Mouse (Mus musculus) ES-Bruce4 (cell line): ENCODE measurements around the gene Cux1.

Source experiments
- CTCF ChIP-seq: IDR thresholded peaks from one replicate; pipeline ENCODE4 v1.8.1; 2011; ENCODE audit warnings: low read depth, low read length
- EP300 ChIP-seq: IDR thresholded peaks from 2 replicates; pipeline ENCODE4 v1.6.1; 2011; ENCODE audit warnings: low read depth, low read length; ENCODE audit not compliant: insufficient read depth

GRCm38 (mm10) chr5:136243851-136244761 is 323.2 kb downstream of the Cux1 start:
- TF ChIP-seq EP300 (no peak), CTCF (no peak)
